Mouse (Mus musculus) bone marrow, adult 2 months (tissue): ENCODE results near the gene Cd200.

ENCODE experiments used
- CTCF ChIP-seq: fragments of 200-500 bp; IDR thresholded peaks from 2 replicates; pipeline ENCODE4 v1.5.1; 2011; ENCODE audit warnings: low read length, control low read depth; ENCODE audit not compliant: control insufficient read depth, insufficient read depth
- POLR2A ChIP-seq: fragments of 200-500 bp; IDR thresholded peaks from 2 replicates; pipeline ENCODE4 v1.6.1; 2011; ENCODE audit warnings: low read depth, mild to moderate bottlenecking, control low read depth, low read length, borderline replicate concordance; ENCODE audit not compliant: control insufficient read depth

DNA sequence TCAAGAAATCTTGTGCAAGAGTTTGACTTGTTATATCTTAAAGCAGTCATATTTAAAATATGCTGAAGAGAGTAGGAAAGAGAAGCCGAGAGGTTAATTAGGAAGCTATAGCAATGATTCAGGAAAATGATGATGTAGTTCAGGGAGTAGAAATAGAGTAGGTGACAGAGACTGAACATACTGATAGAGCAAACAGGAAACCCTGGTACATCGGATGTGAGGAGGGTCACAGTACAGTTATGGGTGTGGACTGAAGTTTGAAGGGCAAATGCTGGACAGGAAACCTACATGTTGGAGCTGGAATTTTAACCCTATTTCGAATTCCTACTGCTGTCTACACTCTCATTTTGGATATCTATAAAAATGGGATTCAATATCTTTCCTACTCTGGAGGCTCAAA lies 29.9 kb downstream of the Cd200 start:
- TF ChIP-seq POLR2A (no peak), CTCF (no peak)
